Mouse (Mus musculus): ENCODE measurements at regions not wholly inside any gene's neighbourhood (a gene's known extent, or its start where the extent isn't known, plus 50 kb on each side); places are given as distances from the start of the nearest gene placed in this dataset.

GRCm38 (mm10) chr7:128834894-128835293 lies 90.2 kb downstream of the Sec23ip start:
- DNase-seq (ENCODE audit: low read depth, low spot score), result no peak

GRCm38 (mm10) chr7:128836435-128836834 lies 91.7 kb downstream of the Sec23ip start:
- DNase-seq (ENCODE audit: low read depth, low spot score), result no peak

- no peak for DNase-seq (ENCODE audit: low read depth, low spot score)
Measured at GRCm38 (mm10) chr7:128842561-128842960, 97.8 kb downstream of the Sec23ip start.

GRCm38 (mm10) chr7:128843576-128843975 lies 98.8 kb downstream of the Sec23ip start:
- no peak for DNase-seq (ENCODE audit: low read depth, low spot score)

- DNase-seq (ENCODE audit: low read depth, low spot score), result no peak
Measured at GRCm38 (mm10) chr7:128849261-128849660, 104.5 kb downstream of the Sec23ip start.

GRCm38 (mm10) chr7:128854193-128854592 lies 109.5 kb downstream of the Sec23ip start:
- DNase-seq (ENCODE audit: low read depth, low spot score), result no peak

- DNase-seq (ENCODE audit: low read depth, low spot score), result no peak
Measured at GRCm38 (mm10) chr7:128854690-128855343, 110.1 kb downstream of the Sec23ip start.

GRCm38 (mm10) chr7:128860141-128860540 lies 115.4 kb downstream of the Sec23ip start:
- DNase-seq (ENCODE audit: low read depth, low spot score), result peak; percentile 75

- DNase-seq (ENCODE audit: low read depth, low spot score), result no peak
Measured at GRCm38 (mm10) chr7:128860709-128861108, 116.0 kb downstream of the Sec23ip start.

- DNase-seq (ENCODE audit: low read depth, low spot score), result no peak
Measured at GRCm38 (mm10) chr7:128861376-128861775, 116.6 kb downstream of the Sec23ip start.

- DNase-seq (ENCODE audit: low read depth, low spot score), result no peak
Measured at GRCm38 (mm10) chr7:128868799-128869198, 124.1 kb downstream of the Sec23ip start.

GRCm38 (mm10) chr7:128884015-128884414 lies 139.3 kb downstream of the Sec23ip start:
- no peak for DNase-seq (ENCODE audit: low read depth, low spot score)

GRCm38 (mm10) chr7:128885551-128885950 lies 140.8 kb downstream of the Sec23ip start:
- DNase-seq (ENCODE audit: low read depth, low spot score), result no peak

GRCm38 (mm10) chr7:128910134-128910533 lies 165.4 kb downstream of the Sec23ip start:
- DNase-seq (ENCODE audit: low read depth, low spot score), result no peak

GRCm38 (mm10) chr7:128937976-128938730 lies 193.4 kb downstream of the Sec23ip start:
- DNase-seq (ENCODE audit: low read depth, low spot score), result peak; percentile 66

- no peak for DNase-seq (ENCODE audit: low read depth, low spot score)
Measured at GRCm38 (mm10) chr7:128960575-128960974, 215.8 kb downstream of the Sec23ip start.

GRCm38 (mm10) chr7:128979904-128980303 lies 235.2 kb downstream of the Sec23ip start:
- DNase-seq (ENCODE audit: low read depth, low spot score), result no peak

- DNase-seq (ENCODE audit: low read depth, low spot score), result no peak
Measured at GRCm38 (mm10) chr7:128980827-128981226, 236.1 kb downstream of the Sec23ip start.

- no peak for DNase-seq (ENCODE audit: low read depth, low spot score)
Measured at GRCm38 (mm10) chr7:128998759-128999158, 254.0 kb downstream of the Sec23ip start.

- DNase-seq (ENCODE audit: low read depth, low spot score), result no peak
Measured at GRCm38 (mm10) chr7:129002419-129002818, 254.4 kb upstream of the Plpp4 start.

GRCm38 (mm10) chr7:129003150-129003549 lies 253.7 kb upstream of the Plpp4 start:
- DNase-seq (ENCODE audit: low read depth, low spot score), result no peak

GRCm38 (mm10) chr7:129016353-129016752 lies 240.5 kb upstream of the Plpp4 start:
- no peak for DNase-seq (ENCODE audit: low read depth, low spot score)

- DNase-seq (ENCODE audit: low read depth, low spot score), result no peak
Measured at GRCm38 (mm10) chr7:129027116-129027515, 229.7 kb upstream of the Plpp4 start.
